Mouse (Mus musculus) lung, adult 2 months (tissue): Measurements from ENCODE around the gene Sdk1.

ENCODE experiments used
- CTCF ChIP-seq: fragments of 200-500 bp; IDR thresholded peaks from 2 replicates; pipeline ENCODE4 v1.5.1; 2011; ENCODE audit warnings: mild to moderate bottlenecking, low read length, control low read depth; ENCODE audit not compliant: insufficient read depth
- POLR2A ChIP-seq: fragments of 200-500 bp; IDR thresholded peaks from 2 replicates; pipeline ENCODE4 v1.6.1; 2011; ENCODE audit warnings: low read depth, mild to moderate bottlenecking, control low read depth, low read length, borderline replicate concordance; ENCODE audit errors: extremely low read depth

DNA sequence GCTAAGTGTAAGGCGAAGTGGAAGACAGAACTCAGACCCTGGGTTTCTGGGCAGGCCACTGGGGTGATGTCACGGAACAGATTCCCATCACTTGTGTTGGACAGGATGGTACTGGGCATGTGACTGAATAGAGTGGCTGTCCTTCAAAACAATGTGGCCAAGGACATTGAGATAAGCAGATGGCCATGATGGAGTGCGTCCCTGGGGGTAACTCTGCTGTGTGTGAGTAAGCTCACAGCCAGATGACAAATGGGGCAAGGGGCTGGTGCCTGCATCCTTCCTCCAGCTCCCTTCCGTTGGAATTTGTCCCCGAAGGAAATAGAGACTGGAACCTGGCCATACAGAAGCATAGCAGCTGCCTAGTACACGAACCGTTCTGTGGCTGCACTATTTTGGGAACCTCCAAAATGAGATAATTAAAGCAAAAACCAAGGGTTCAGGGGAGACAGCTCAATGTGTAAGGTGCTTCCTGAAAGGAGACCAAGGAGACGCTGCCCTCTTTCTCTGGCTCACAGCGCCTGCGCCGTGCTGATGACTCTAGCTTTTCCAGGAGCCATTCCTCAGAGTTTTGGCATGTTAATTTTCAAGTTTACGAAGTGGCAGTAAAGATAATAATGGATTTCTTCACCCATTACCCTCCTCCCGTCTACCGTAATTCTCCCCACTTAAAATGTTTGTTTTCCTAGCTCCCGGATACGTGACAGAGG lies 661.4 kb downstream of the Sdk1 start:
- TF ChIP-seq CTCF (no peak), POLR2A (no peak)
